Mouse (Mus musculus) heart, embryonic 16.5 days (tissue): Measurements from ENCODE around the gene Eif3c. TPM values are rescaled to one million over a fixed set of nuclear protein-coding genes. Genes with fewer than 3 reads are reported as not detected.

Experiments
- ATAC-seq: fragments of 200-750 bp; cut with Nextera tagmentation; replicated peaks from 2 replicates; pipeline ENCODE4 v1.8.0; 2017; ENCODE audit warnings: moderate number of reproducible peaks; ENCODE audit not compliant: insufficient read depth, low FRiP score; ENCODE audit errors: extremely low read depth
- H3K27ac ChIP-seq: fragments of 300-500 bp; sonication (generic); 2 replicates; pipeline ENCODE4 v1.5.1; 2014; ENCODE audit warnings: mild to moderate bottlenecking, low read length, control low read depth, moderate library complexity
- H3K27me3 ChIP-seq: fragments of 300-500 bp; sonication (generic); 2 replicates; pipeline ENCODE4 v1.6.1; 2014; ENCODE audit warnings: low read length, mixed read lengths; ENCODE audit not compliant: control insufficient read depth, insufficient read depth
- H3K36me3 ChIP-seq: fragments of 300-500 bp; sonication (generic); 2 replicates; pipeline ENCODE4 v1.6.1; 2014; ENCODE audit not compliant: control insufficient read depth, insufficient read depth
- H3K4me1 ChIP-seq: fragments of 300-500 bp; sonication (generic); 2 replicates; pipeline ENCODE4 v1.6.1; 2014; ENCODE audit warnings: low read length, mixed read lengths; ENCODE audit not compliant: control insufficient read depth, insufficient read depth
- H3K4me2 ChIP-seq: fragments of 300-500 bp; sonication (generic); 2 replicates; pipeline ENCODE4 v1.6.1; 2014; ENCODE audit warnings: low read depth, mild to moderate bottlenecking, control low read depth, low read length
- H3K4me3 ChIP-seq: fragments of 300-500 bp; sonication (generic); 2 replicates; pipeline ENCODE4 v1.5.1; 2014; ENCODE audit warnings: mild to moderate bottlenecking, control low read depth, low read length
- H3K9ac ChIP-seq: fragments of 300-500 bp; sonication (generic); 2 replicates; pipeline ENCODE4 v1.6.1; 2014; ENCODE audit warnings: low read length, control low read depth
- H3K9me3 ChIP-seq: fragments of 300-500 bp; sonication (generic); replicated peaks from 2 replicates; pipeline ENCODE4 v1.6.1; 2016; ENCODE audit warnings: low read length; ENCODE audit not compliant: control insufficient read depth
- WGBS: fragments of 180-500 bp; shearing (Covaris S2); extraction: QIAGEN DNeasy Blood & Tissue Kit; methylation state at CpG from one replicate; pipeline ENCODE4 v1.1.7; 2014; 5-methylcytosine and 5-hydroxymethylcytosine counted together
- polyA plus RNA-seq: library from polyadenylated mRNA; unstranded; fragments of >200 nt; fragmentation: Nextera tagmentation; extraction: Ambion mirVana; gene quantifications from 2 replicates; pipeline ENCODE4 v1.2.1, GENCODE M21; 2015

Eif3c gene
- 115 and 120 TPM in 2 replicates for polyA plus RNA-seq

GRCm38 (mm10) chr7:126566094-126566765, at the start of gene Eif3c:
Gene Eif3c, minus strand, starts transcription at chr7:126566411.
- Histone ChIP-seq H3K36me3 (peaks cover 29% of the 10 kb centered on the region), H3K9me3 (no peaks in the 10 kb centered on the region), H3K4me2 (peak within 1 kb of the TSS; percentile 84), H3K4me3 (peak within 1 kb of the TSS; percentile 99), H3K27ac (peak within 1 kb of the TSS; percentile 88), H3K4me1 (peaks cover 7% of the 10 kb centered on the region; the same call in 1 of the 2 replicates), H3K27me3 (no peaks in the 10 kb centered on the region), H3K9ac (peak within 1 kb of the TSS; percentile 91)
- ATAC-seq = peak; percentile 94
- WGBS = under 1% methylated on average over 46 of the region's 46 CpGs

DNA sequence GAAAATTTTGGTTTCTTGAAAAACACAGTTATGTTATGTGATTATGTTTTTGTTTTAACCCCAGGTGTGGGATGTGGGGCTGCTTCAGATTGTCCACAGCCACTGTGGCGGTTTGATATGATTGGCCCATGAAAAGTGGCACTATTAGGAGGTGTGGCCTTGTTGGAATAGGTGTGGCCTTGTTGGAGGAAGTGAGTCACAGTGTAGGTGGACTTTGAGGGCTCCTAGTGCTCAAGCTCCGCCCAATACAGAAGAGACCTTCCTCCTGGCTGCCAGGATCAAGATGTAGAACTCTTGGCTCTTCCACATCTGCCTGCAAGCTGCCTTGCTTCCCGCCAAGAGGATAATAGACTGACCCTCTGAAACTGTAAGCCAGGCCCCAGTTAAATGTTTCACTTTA, 46.5 kb upstream of the Eif3c start:
- Histone ChIP-seq H3K36me3 (no peaks in the 10 kb centered on the region), H3K27ac (no peak overlapping the region), H3K4me2 (no peak overlapping the region), H3K27me3 (no peaks in the 10 kb centered on the region), H3K4me1 (no peaks in the 10 kb centered on the region), H3K9ac (no peak overlapping the region), H3K4me3 (no peak overlapping the region), H3K9me3 (no peaks in the 10 kb centered on the region)
- no peak for ATAC-seq
- 69% methylated on average over 3 of the region's 3 CpGs for WGBS

- Histone ChIP-seq H3K9me3 (no peaks in the 10 kb centered on the region), H3K27me3 (no peaks in the 10 kb centered on the region), H3K9ac (no peak overlapping the region), H3K4me2 (no peak overlapping the region), H3K36me3 (no peaks in the 10 kb centered on the region), H3K4me1 (no peaks in the 10 kb centered on the region), H3K27ac (no peak overlapping the region), H3K4me3 (no peak overlapping the region)
- WGBS = 74% methylated on average over 5 of the region's 5 CpGs
- ATAC-seq = no peak
Measured at GRCm38 (mm10) chr7:126607796-126608195, 41.6 kb upstream of the Eif3c start.

DNA sequence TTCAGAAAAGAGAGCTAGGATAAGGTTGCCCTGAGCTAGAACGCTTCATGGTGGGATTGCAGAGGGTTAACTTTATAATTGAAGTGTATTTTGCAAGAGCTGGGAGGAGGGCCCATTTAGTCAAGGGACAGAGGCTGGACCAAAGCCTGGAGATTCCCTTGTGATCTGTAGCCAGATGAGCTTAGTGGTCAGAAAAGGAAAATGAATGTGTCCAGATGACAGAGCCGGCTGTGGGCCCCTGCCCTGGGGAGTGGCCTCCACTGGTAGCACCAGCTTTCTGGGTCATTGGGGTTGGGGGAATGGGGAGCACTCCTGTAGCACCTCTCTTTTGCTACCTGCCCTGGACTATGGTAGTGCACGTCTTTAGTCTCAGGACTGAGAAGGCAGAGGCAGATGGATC, 40.9 kb upstream of the Eif3c start:
- no peak for ATAC-seq
- 75% methylated on average over 3 of the region's 3 CpGs for WGBS
- H3K36me3 ChIP-seq = no peaks in the 10 kb centered on the region
- H3K27ac ChIP-seq = no peak overlapping the region
- no peak overlapping the region for H3K9ac ChIP-seq
- H3K4me2 ChIP-seq = no peak overlapping the region
- H3K9me3 ChIP-seq = no peaks in the 10 kb centered on the region
- H3K4me3 ChIP-seq = no peak overlapping the region
- H3K4me1 ChIP-seq = no peaks in the 10 kb centered on the region
- H3K27me3 ChIP-seq = no peaks in the 10 kb centered on the region

DNA sequence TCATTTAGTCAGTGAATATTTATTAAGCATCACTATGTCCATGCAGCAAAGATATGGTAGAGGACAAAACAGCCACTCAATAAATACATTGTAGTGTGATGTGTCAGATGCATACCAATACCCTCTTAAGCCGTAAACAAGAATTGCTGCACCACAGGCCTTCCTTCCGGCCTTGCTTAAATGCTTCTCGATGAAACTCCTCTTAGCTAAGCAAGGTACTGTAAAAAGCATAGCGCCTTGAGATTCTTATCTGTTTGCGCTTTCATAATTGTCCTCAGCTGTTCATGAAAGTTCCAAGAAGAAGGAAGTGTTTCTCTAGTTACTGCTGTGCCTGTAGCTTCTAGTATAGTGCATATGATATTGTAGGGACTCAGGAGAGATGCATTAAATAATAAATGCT, 40.4 kb upstream of the Eif3c start:
- Histone ChIP-seq H3K36me3 (no peaks in the 10 kb centered on the region), H3K27me3 (no peaks in the 10 kb centered on the region), H3K4me1 (no peaks in the 10 kb centered on the region), H3K9me3 (no peaks in the 10 kb centered on the region), H3K4me2 (no peak overlapping the region), H3K9ac (no peak overlapping the region), H3K27ac (no peak overlapping the region), H3K4me3 (no peak overlapping the region)
- ATAC-seq = no peak
- WGBS = 69% methylated on average over 5 of the region's 5 CpGs

GRCm38 (mm10) chr7:126602650-126603049, 36.4 kb upstream of the Eif3c start:
- WGBS = 73% methylated on average over 3 of the region's 3 CpGs

DNA sequence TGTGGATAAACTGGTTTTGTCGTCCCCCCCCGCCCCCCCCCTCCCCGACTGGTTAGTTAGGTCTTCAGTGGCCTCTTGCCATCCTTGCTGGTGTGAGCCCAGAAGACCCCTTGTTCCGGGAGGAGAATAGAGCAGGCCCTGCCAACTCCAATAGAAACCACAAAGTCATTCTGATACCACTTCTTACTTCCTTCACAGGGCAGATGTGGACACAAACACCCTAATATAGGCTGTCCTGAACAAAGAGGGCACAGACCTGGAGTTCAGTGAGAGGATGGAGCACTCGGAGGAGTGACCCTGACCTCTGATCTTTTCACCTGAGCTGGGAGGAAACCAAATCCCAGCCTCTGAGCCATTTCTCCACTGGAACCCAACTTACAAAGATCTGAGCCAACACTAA, 35.7 kb upstream of the Eif3c start:
- Histone ChIP-seq H3K4me1 (no peaks in the 10 kb centered on the region), H3K27me3 (no peaks in the 10 kb centered on the region), H3K36me3 (no peaks in the 10 kb centered on the region), H3K9ac (no peak overlapping the region), H3K27ac (no peak overlapping the region), H3K4me3 (no peak overlapping the region), H3K9me3 (no peaks in the 10 kb centered on the region), H3K4me2 (no peak overlapping the region)
- no peak for ATAC-seq
- WGBS = 43% methylated on average over 4 of the region's 5 CpGs

More at GRCm38 (mm10) chr7:126602650-126603049, 36.4 kb upstream of the Eif3c start:
- H3K9ac ChIP-seq = no peak overlapping the region
- no peak overlapping the region for H3K4me3 ChIP-seq
- no peaks in the 10 kb centered on the region for H3K36me3 ChIP-seq
- ATAC-seq = no peak
- no peak overlapping the region for H3K27ac ChIP-seq
- no peak overlapping the region for H3K4me2 ChIP-seq
- no peaks in the 10 kb centered on the region for H3K4me1 ChIP-seq
- H3K27me3 ChIP-seq = no peaks in the 10 kb centered on the region
- H3K9me3 ChIP-seq = no peaks in the 10 kb centered on the region

DNA sequence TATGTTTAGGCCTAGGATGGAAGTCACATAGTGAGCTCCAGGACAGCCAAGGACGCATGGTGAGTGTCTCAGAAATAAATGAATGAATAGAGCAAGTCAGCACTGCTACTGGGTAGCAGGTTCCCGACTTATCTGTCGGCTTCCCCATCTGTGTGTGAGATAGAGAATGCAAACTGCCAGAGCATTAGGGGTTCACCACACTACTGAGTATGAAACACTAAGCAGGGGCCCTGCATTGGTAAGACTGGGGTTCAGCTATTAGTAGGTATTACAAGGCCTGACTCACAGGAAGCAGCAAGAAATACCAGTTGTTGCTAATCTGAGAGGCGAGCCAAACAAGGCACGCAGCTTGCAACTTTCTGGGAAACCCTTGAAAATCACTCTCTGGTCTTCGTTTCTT, 32.7 kb upstream of the Eif3c start:
- 67% methylated on average over 6 of the region's 6 CpGs for WGBS
- Histone ChIP-seq H3K4me3 (no peak overlapping the region), H3K27ac (no peak overlapping the region), H3K4me2 (no peak overlapping the region), H3K4me1 (no peaks in the 10 kb centered on the region), H3K27me3 (no peaks in the 10 kb centered on the region), H3K9me3 (no peaks in the 10 kb centered on the region), H3K9ac (no peak overlapping the region), H3K36me3 (no peaks in the 10 kb centered on the region)
- no peak for ATAC-seq

DNA sequence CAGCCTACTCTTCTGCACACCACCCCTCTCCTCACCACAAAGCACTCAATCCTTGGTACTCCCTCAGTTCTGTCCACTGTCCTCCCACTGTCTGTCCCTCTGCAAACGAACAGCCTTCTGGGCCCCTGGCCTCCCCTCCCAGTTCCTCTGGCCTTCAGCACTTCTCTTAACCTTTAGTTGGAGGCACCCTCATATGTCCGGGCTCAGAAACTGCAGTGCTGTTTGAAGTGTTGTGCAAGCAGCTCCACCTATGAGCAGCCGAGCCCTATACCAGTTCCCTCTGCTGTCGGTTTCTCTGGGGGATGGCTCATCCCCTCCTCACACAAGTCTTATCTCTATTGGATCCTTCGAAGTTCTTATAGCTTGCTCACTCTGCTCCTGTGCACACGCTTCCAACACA, 30.2 kb upstream of the Eif3c start:
- WGBS = 43% methylated on average over 6 of the region's 6 CpGs

More for the DNA sequence above, 30.2 kb upstream of the Eif3c start:
- H3K4me1 ChIP-seq = no peaks in the 10 kb centered on the region
- H3K27me3 ChIP-seq = 0 out of 2 replicates have a peak, but pooled peaks cover 2% of the 10 kb centered on the region
- no peak overlapping the region for H3K4me3 ChIP-seq
- no peaks in the 10 kb centered on the region for H3K36me3 ChIP-seq
- H3K27ac ChIP-seq = no peak overlapping the region
- H3K9me3 ChIP-seq = no peaks in the 10 kb centered on the region
- H3K4me2 ChIP-seq = no peak overlapping the region
- no peak for ATAC-seq
- no peak overlapping the region for H3K9ac ChIP-seq
